Mouse (Mus musculus) erythroblast, embryonic 14.5 days (primary cell): Measurements from ENCODE around the gene D630045J12Rik.

Experiments
- GATA1 ChIP-seq: IDR thresholded peaks from 2 replicates; pipeline ENCODE4 v1.6.1; 2012; ENCODE audit warnings: low read length, inconsistent platforms, mixed read lengths
- TAL1 ChIP-seq: IDR thresholded peaks from 3 replicates; pipeline ENCODE4 v1.6.1; 2012; ENCODE audit warnings: low read length, inconsistent platforms, mixed read lengths

DNA sequence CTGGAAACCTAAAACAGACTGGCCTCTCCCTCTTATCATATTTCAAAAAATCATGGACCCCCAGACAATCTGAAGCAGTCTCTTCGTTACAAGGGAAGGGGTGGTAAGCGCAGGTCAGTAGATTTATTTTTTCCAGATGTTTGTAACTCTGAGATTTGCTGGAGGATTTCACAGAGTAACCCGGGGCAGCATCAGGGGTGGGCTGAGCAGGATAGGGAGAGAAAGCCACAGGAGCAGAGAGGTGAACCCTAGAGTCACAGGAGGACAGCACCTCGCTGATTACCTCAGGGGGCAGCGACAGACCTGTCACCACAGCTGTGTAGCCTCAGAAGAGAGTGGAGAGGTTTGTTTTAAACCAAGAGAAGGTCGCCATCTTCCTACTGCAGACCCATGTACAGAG lies 88.4 kb downstream of the D630045J12Rik start:
- TF ChIP-seq GATA1: no peak
- TF ChIP-seq TAL1: no peak
